Mouse (Mus musculus) layer of hippocampus, adult 18-20 months (tissue): ENCODE data around the gene Gm20716. TPM values are rescaled to one million over a fixed set of nuclear protein-coding genes. Genes with fewer than 3 reads are reported as not detected.
A peak's percentile ranks its signal among the peaks of the same experiment; 100 is the strongest.
"Not testable (repeated sequence)": the region's sequence is repeated elsewhere in the genome, so short reads cannot be mapped to it uniquely, and the experiment has no call there.

Experiments
- DNase-seq, 2 experiments: peaks; one replicate each; pipeline ENCODE4 v3.0.0; 2022; ENCODE audit warnings: low spot score in 2 of 2
- microRNA-seq, 2 experiments: library from miRNA; unstranded; fragments of <30 nt; microRNA quantifications; one replicate each; pipeline ENCODE4 v1.2.0; 2021
- total RNA-seq, 2 experiments: library from RNA; stranded (reverse); gene quantifications; 2 replicates each; pipeline ENCODE4 v1.2.3; 2021

The Gm20716 gene
- total RNA-seq, 2 experiments from 2014 or later = 24.7 to 31.3 TPM

DNA sequence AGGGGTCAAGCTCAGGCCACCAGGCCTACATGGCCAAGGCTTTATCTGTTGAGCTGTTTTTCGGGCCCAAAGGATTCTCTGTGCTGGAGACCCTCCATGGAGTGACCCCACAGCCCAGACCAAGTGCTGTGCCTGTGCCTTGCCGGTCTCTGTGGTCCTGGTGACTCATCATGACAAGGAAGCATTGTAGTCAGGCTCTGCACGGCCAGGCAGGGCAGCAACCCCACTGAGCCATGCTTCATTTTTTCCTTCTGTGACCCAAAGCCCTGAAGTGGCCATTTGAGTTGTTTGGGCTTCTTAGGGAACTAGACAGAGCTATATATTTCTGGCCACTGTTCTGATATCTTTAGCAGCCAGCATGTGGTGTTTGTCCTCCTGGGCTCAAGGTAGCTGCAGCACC is 62.4 kb downstream of the Gm20716 start:
- no peak for DNase-seq

DNA sequence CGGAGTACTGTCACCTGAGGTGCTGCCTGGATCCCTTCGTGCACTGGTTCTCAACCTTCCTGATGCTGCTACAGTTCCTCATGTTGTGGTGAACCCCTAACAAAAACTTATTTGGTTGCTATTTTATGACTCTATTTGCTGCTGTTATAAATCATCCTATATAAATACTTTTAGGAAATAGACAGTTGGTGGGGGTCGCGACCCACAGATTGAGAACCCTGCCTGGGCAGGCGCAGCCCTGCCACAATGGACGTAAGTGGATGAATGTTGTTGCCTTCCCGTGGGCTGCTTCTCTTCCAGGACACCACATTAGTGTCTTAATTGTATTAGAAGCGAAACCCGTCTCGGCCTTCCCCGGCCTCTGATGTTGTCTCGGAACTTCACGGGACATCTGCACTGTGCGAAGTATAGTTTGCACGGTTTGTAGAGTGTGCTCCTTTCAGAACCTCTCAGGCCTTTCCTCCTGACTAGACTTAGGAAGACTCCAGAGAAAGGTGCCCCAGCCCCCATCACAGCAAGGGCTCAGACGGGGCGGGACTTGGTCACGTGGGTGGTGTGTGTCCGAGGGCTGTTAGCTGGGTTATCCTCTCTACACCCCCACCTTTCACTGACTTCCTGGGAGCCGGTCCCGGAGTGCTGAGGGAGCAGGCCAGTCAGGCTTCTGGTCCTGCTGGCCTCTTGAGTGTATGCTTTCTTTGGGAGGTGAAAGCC is 63.3 kb downstream of the Gm20716 start:
- no peak for DNase-seq

DNA sequence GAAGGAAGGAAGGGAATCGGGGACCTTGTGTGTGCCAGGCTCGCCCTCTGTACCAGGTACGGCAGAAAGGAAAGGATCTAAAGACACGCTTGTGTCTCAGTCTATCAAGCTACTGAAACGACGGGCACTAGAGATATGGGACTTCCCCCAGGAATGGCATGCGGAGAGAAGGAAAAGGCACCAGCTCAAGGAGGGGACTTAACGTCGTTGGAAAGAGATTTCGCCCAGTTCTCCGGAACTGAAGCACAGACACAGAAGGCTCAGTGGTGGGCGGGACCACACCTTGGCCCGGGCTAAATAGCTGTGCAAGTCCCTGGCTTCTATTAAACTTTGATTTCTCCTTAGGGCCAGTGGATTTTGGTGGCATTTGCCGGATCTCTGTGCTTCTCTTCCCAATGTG is 68.2 kb downstream of the Gm20716 start:
- no peak for DNase-seq

DNA sequence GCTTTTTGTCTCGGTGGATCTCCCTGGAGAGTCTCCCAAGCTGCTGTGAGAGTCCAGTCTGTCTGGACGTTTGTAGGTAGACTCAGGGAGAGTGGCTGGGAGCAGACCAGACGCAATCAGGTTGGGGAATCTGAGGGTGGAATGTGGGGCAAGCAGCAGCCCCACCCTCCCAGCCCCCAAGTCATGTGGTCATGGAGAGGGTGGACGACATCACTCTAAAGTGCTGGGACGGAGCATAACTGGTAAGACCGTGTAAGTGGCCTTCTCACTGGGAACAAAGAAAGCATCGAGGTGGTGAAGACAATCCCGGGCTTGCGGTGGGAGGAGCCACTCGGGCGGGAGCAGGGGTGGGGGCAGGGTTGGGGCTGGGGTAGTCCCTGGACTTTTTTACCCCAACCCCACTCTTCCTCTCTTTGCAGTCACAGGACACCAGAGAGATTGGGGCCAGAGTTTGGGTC is 68.6 kb downstream of the Gm20716 start:
- no peak for DNase-seq

DNA sequence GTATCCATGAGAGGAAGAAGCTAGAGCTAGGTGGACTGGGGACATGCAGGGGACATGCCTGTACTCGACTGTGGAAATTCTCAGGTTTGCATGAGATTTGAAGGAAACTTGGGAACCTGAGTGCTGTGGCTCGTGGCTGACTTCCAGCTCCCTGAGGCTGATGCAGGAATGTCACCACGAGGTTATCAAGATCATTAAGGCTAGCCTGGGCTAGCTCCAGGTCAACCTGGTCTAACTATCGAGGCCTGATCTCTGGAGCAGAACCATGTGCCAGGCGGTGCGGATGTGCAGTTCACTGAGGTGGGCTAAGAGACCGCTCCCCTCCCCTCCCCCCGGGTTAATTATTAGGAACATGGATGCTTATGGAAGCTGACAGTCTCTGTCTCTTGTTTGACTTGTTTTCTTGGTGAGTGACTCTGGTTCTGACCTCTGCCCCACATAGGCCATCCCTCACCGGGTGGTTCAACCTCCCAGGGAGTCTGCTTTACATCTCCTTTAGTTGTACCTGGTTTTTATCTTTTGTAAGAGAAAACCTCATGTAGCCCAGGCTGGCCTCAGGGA is 69.7 kb downstream of the Gm20716 start:
- no peak for DNase-seq

DNA sequence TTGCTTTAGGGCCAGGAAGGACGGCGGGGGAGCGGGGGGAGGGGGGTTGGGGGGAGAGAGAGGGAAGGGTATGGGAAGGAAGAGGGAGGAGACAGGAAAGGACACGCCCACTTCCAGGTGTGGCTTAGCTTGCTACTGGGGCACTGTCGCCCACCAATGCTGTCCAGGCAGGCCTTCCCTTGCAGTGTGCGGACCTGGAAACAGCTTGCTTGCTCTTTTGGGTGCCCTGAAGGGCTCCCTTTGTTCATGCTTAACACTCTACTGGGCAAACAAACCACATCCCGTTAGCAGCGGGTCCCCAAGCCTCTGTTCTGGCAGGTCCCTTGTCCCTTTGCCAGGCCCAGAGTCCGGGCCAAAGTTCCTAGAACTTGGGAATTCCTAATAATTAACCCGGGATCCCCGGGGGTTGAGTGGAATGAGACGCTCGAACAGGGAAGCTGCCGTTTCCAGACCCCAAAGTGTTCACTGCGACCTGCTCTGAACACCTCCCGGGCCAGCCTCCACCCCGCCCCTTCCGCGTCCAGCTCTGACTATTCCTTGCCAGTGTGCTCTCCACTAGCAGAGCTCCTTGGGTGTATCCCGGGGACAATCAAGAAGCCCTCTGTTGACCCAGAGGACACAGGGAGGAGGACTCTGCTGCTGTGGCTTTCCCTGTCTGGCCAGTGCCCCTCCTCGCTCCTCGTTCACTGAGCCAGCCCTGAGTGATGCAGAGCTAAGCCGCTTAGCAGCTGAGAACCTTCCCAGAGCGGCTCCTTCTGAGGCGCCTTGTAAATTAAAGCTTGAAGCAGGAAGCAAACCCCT is 71.1 kb downstream of the Gm20716 start:
- no peak for DNase-seq

DNA sequence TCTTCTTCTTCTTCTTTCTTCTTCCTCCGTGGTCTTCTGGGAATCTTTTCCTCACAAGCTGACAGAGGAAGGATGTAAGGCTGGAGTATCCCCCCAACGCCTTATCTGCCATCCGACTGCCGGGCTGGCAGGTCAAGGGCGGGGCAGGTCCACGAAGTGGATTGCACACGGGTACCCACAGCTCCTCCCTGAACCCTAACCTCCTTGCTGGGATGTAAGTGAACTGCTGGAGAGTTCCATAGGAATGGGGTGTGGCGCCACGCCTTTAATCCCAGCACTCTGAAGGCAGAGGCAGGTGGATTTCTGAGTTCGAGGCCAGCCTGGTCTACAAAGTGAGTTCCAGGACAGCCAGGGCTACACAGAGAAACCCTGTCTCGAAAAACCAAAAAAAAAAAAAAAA is 72.2 kb downstream of the Gm20716 start:
- DNase-seq = not testable (repeated sequence)

DNA sequence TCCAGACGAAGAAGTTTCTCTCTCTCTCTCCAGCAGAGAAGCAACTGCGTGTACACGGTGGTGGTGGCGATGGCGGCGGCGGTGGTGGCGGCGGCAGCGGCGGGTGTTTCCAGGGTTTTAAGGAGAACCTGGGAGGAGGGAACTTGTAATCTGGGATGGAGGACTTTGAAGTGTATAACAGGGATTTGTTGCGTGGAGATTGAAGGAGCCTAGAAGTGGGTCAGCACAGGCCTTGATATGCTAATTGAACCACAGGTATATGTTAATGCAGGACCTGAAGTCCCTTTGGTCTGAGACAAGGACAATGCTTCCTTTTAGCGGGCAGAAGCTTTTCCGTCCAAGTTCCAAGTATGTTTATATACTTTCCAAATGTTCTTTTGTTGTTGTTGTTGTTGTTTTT is 73.8 kb downstream of the Gm20716 start:
- DNase-seq = no peak

DNA sequence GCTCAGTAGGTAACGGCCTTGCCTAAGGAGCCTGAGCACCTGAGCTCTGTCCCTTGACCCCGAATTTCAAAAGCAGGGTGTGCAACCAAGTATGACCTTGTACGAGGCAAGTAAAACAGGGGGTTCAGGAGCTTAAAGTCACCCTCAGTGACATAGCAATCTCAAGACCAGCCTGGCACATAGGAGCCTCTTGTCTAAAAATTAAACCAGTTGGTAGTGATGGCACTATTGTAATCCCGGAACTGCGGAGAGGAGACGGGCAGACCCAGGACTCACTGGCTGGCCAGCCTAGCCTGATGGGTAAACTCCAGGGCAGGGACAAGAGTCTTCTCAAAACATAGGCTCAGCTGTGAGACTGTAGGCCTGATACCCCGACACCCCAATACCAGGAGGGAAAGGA is 74.5 kb downstream of the Gm20716 start:
- no peak for DNase-seq

DNA sequence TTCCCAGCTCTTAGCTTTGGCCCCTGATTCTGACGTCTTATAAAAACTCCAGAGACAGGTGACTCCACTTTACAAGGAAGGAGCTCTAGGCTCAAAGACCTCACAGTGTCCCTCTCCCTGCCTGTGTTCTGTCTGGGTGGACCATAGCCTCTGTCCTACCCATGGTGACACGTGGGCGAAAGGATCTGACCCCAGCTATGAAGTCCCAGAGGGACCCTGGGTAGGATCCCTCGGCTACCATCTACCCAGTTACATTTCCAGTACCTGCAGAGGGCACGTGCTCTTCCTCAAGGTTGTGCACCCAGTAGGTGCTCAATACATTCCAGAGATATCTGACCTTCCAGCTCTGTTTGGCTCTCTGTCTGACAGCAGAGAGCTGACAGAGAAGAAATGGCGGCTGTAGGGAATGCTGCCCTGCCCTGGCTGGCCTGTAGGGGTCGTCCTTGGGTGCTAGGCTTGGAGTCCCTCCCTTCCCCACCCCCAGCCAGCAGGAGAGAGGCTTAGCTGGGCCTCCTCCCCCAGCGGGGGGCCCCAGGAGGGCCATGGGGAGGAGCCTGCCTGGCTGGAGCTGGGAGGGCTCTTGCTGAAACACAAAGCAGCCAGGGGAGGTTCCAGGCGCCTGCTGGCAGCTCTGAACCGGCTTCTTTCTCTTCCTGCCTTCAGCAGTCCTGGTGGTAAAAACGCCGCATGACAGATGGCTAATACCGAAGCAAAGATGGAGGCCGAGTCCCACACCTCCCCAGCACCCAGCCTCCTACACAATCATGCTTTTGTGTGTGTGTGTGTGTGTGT is 75.9 kb downstream of the Gm20716 start:
- peak; percentile 46 to 65 for DNase-seq

DNA sequence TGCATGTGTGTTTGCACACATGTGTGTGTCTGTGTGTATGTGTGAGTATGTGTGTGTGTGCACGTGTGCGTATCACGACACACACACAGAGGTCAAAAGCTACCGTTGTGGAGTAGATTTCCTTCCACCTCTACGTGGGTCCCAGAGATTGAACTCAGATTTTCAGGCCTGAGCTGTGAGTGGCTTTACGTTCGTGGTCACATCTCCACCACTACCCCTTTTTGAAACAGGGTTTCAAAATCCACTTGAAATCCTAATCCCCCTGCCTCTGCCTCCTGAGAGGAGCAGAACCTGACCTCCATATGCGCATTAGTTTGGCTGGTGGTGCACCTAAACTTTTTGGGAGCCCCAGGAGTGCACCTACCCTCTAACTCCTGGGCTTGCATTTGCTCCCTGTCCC is 80.9 kb downstream of the Gm20716 start:
- DNase-seq = no peak

DNA sequence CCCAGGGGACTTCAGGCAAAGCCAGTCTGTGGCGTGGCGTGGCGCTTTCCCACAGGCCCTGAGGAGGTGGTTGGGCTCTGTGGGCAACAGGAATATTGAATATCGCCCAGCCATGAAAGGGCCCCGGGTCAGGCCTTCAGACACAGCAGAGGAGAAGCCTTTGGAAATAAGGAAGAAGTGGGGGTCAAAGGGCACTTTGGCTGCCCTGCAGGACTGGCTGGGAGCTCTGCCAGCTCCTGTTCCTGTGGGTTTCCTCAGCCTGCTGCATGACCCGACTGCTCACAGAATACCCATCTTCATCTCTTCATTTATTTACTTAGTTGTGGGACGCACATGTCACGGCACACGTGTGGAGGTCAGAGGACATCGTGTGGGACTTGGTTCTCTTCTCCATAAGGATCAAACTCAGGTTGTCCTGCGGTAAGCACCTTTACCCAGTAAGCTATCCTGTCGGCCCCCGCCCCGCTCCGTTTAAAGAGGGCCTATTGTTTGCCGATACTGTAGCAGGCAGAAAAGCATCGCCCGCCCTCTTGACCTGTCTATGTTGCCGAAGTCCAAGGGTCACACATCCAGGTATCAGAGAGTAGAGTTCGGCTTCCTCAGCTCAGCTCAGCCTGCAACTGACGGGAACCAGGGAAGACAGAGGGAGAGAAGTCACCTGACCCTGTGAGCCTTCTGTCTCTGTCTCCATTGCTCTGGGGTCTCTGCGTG is 82.3 kb downstream of the Gm20716 start:
- DNase-seq = no peak

DNA sequence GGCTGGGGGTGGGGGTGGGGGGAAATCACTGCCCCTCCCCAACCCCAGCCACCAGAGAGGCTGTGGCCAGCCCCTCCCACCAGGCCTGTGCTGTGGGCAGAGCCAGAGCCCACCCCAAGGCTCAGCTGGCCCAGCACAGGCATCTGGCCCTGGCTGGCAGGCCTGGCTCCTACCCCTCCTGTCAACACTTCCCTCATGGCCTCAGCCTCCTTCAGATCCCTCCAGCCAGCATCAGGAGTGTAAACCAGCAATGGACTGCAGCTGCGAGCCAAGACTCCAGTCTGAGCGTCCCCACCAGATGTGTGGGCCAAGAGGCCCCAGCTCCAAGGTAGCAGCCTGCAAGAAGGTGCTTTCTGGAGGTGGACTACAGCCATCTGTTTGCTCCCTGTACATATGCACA is 84.7 kb downstream of the Gm20716 start:
- DNase-seq = no peak

DNA sequence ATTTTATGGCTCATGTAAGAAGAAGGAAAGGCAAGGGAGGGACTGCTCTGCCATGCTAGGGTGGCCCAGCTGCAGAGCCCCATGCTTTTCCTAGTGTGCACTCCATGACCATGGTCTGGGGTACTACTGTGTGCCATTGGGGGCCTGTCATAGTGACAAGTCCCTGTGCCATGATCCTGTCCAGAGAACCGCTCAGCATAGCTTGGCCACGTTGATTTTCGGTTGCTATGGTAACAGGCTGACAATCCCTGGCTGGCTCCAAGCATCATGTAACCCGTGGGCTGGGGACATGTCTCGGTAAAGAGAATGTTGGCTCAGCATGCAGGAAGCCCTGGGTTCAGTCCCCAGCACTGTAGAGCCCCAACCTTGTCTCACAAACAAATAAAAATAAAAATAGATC is 86.4 kb downstream of the Gm20716 start:
- peak in 1 of 2 experiments; percentile 26 for DNase-seq

DNA sequence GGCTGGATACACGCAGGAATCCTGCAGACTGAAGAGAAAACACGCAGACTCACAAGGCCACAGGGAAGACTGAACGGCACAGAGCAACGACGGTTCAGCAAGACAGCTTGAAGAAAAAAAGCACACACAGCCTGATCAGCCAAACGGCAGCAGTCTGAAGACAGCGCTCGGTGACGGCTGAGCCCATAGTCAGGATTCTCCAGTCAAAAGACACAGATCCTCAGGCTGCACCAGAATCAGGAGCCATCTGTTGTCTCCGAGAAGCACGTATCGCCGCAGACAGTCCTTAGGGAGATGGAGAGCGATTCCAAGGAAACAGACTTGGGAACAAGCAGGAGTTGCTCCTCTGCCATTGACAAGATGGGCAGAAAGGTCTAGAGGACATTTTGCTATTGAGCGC is 93.0 kb downstream of the Gm20716 start:
- DNase-seq = peak; percentile 57 to 71

Small RNAs within 50 kb of the gene (microRNA-seq; reads per million reads assigned to microRNA genes)
- gene Gm24561 = 0 reads per million in 2 experiments

Other genes with a start within 250 kb of the Gm20716 start
- gene Ripor3, start 219.7 kb downstream of the Gm20716 start, total RNA-seq = under 1 TPM in 1 of 2 experiments, not detected in 1; 0.52 TPM
- 1 to 10 TPM; 4.0 to 5.0 TPM for gene Pard6b, start 149.4 kb downstream of the Gm20716 start, total RNA-seq
- 10 to 100 TPM; 82.7 to 90.3 TPM for gene Adnp, start 23.3 kb downstream of the Gm20716 start, total RNA-seq
- gene Dpm1, start 227 bp upstream of the Gm20716 start, total RNA-seq = 10 to 100 TPM; 68.3 to 74.5 TPM
- gene Mocs3, start 258 bp upstream of the Gm20716 start, total RNA-seq = 10 to 100 TPM; 18.1 to 18.2 TPM
- 10 to 100 TPM; 43.9 to 51.6 TPM for gene Kcng1, start 51.4 kb upstream of the Gm20716 start, total RNA-seq